Mouse (Mus musculus): ENCODE data around the gene Olfr1373. TPM values are rescaled to one million over a fixed set of nuclear protein-coding genes. Genes with fewer than 3 reads are reported as not detected.
"Not testable (repeated sequence)": the region's sequence is repeated elsewhere in the genome, so short reads cannot be mapped to it uniquely, and the experiment has no call there.

The Olfr1373 gene
- not detected for total RNA-seq (2021)
- long read RNA-seq, experiment 1 = 0 reads
- long read RNA-seq, experiment 2 = 0 reads

DNA sequence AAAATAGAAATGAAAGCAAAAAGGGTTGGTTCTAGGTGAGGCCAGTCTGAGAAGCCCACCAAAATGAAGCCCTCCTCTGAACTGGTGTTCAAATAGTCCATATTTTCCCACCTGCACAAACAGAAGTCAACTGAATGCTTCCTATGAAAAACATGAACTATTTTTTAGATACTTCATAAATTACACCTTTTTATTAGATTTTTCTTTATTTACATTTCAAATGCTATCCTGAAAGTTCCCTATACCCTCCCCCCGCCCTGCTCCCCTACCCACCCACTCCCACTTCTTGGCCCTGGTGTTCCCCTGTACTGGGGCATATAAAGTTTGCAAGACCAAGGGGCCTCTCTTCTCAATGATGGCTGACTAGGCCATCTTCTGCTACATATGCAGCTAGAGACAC, at the start of gene Olfr1373:
Olfr1373 (minus strand) TSS at position 101 of the 400 bp plus-strand sequence.
- DNase-seq = not testable (repeated sequence)

- not testable (repeated sequence) for DNase-seq
These were observed 35.3 kb upstream of the Olfr1373 start for GRCm38 (mm10) chr11:52180651-52181050.

DNA sequence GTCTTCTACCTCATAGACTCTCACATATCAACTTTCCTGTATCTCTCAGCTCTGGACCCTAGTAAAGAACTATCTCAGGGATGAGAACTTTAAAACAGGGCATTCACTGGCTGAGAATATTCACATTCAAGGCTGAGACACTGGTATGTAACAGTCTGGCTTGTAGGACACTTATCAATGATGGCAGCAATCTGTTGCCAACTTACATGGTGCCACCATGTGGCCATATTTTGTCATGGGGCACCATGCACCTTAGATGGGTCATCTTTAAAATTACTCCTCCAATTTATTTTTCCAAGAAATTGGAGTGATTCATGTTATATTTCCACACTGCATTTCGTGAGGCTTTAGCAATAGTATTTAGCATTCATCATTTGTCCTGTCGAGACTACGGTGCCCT, 34.6 kb upstream of the Olfr1373 start:
- peak in 1 of 2 experiments; percentile 15 for DNase-seq

- no peak for DNase-seq
These were observed 23.1 kb upstream of the Olfr1373 start for GRCm38 (mm10) chr11:52168461-52168860.

GRCm38 (mm10) chr11:52167901-52168302, 22.6 kb upstream of the Olfr1373 start:
- DNase-seq = peak; percentile 16 to 32

GRCm38 (mm10) chr11:52167126-52167525, 21.8 kb upstream of the Olfr1373 start:
- DNase-seq = peak; percentile 46 to 54

GRCm38 (mm10) chr11:52163926-52164325, 18.6 kb upstream of the Olfr1373 start:
- DNase-seq = peak; percentile 57 to 75

GRCm38 (mm10) chr11:52143675-52144074, 1.7 kb downstream of the Olfr1373 start:
- peak; percentile 38 to 57 for DNase-seq

DNA sequence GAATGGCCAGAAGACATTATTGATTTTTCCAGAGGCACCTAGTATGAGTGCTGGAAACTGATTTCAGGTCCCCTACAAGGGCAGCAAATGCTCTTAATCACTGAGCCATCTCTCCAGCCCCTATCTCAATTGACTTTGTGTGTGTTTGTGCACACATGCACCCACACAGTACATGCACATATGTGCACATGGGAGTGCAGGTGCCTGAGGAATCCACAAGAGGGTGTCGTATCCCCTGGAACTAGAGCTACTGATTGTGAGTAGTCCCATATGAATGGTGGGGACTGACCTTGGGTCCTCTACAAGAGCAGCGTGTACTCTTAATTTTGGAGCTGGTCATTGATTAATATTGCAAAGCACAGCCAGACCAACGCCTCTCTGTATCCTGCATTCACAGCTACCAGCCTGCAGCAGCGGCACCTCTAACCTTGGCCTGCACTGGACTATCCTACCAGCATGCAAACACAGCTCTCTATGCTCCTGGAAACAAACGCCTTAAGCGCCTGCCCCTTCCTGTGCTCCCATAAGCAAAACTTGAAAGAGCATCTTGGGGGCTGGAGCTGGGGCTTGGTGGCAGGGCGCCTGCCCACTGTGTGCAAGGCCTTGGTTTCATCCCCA, 14.8 kb downstream of the Olfr1373 start:
- no peak for DNase-seq

- peak; percentile 41 to 55 for DNase-seq
These were observed 15.5 kb downstream of the Olfr1373 start for GRCm38 (mm10) chr11:52129621-52130450.

DNA sequence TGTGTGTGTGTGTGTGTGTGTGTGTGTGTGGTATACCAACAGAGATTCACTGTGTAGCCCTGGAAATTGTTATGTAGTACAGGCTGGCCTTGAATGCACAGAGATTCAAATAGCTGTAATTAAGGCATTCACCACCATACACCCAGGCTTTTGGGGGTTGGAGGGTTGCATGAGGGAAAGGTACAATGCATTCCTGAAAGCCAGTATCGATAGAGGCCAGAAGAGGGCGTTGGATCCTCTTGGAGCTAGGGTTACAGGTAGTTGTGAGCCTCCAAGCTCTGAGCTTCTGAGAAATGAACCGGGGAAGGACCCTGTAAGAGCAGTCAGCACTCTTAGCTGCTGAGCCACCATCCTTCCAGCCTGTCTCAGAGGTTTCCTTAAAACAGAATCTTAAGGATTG, 16.2 kb downstream of the Olfr1373 start:
- DNase-seq = no peak

DNA sequence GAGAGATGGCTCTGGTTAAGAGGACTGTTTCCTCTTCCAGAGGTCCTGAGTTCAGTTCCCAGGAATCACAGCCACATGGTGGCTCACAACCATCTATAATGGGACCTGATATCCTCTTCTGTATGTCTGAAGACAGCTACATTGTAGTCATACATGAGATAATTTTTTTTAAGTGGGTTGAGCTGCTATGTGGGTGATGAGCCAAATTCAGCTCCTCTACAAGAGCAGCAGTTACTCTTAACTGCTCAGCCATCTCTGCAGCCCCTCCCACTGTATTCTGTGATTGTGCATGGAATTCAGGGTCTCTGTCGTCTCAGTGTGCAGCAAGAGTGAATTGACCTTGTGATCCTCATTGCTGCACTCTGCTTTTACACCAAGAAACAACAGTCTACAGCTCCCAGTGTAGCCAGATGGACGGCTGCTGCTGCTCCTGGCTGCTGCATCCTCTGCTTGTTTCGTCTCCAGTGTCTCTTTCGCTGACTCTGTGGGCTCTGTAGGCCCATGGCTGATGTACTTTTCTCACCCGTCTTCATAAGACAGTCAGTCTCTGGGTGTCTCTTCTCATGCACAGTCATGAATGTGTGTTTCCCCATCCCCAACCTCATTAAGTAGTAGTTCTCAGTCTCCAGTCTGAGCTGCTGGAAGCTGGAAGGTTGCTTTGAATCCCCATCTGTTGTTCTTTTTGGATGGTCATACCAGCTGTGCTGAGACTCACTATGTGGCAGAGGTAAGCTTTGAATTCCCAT, 16.8 kb downstream of the Olfr1373 start:
- no peak for DNase-seq

DNA sequence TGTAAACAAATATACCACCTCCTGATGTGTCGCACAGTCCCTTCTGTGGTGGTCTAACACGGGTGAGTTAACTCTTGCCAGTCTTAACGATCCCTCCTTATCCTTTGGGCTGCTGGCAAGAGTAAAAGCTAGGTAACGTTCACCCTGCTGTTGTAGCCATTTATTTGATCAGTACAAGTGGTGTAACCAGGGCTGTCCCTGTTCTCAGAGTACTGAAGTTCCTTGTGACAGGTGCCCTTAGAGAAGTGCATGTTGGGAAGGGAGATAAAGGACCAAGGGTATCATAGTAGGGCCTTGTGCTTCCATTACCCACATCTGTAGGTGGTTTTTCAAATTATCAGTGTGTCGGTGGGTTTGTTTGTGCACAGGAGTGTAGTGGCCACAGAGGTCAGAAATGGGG, 17.6 kb downstream of the Olfr1373 start:
- no peak for DNase-seq

GRCm38 (mm10) chr11:52127169-52127568, 18.2 kb downstream of the Olfr1373 start:
- DNase-seq = no peak

- no peak for DNase-seq
These were observed 20.9 kb downstream of the Olfr1373 start for GRCm38 (mm10) chr11:52124468-52124867.

DNA sequence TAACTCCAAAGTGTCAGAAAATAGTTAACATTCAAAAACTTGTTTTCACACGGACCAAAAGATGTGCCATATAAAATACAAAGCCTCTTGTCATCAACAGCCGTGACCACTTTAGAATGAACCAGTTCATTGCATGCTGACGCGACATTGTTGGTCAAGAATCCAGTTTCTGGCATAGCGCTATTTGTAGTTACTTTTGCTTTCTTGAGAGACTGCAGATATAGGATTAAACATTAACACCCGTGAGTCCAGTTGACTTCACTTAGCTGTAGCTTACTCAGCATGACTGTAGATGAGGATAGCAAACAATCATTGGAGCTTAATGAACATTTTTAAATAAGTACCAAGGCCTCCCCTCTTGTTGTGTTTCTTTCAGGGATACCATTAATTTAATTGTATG, 23.3 kb downstream of the Olfr1373 start:
- no peak for DNase-seq

DNA sequence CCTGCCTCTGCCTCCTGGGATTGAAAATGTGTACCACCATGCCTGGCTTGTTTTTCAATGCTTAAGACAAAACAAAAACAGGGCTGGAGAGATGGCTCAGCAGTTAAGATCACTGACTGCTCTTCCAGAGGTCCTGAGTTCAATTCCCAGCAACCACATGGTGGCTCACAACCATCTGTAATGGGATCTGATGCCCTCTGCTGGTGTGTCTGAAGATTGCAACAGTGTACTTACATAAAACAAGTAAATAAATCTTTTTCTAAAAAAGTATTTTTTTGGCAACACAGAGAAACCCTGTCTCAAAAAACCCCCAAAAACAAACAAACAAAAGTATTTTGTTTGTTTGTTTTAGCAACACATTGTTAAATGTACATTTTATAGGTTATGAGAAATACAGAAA, 24.9 kb downstream of the Olfr1373 start:
- not testable (repeated sequence) for DNase-seq

- no peak for DNase-seq
These were observed 28.2 kb downstream of the Olfr1373 start for GRCm38 (mm10) chr11:52117156-52117555.

DNA sequence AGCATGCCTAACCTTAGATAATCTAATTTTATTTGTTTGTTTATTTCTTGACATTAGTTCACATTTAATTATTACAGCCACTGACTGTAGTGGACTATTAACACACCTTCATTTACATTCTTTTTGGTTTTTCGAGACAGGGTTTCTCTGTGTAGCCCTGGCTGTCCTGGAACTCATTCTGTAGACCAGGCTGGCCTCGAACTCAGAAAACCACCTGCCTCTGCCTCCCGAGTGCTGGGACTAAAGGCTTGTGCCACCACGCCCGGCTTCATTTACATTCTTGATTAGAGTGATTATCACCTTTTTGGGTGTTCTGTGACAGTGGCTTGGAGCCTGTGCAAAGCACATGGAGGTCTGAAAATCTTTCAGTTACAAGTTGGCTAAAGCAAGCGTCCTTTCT, 29.2 kb downstream of the Olfr1373 start:
- DNase-seq = not testable (repeated sequence)

DNA sequence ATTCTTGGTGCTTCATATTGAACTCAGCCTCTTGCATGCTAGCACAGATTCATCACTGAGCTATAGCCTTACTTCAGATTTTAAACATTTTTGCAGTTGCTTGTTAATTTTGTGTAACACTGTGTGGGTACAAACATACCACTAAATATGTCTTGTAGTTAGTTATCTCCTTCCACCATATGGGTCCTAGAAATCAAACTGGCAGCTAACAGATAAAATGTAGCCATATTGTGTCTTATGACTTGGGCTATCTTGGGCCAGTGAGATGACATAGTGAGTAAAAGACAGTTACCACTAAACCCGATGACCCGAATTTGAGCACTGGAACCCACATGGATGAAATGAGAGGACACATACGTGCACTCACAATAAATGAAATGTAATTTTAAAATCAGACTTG, 29.8 kb downstream of the Olfr1373 start:
- DNase-seq = no peak

- DNase-seq = no peak
These were observed 35.9 kb downstream of the Olfr1373 start for GRCm38 (mm10) chr11:52109421-52109820.

- DNase-seq = no peak
These were observed 36.5 kb downstream of the Olfr1373 start for GRCm38 (mm10) chr11:52108796-52109195.

GRCm38 (mm10) chr11:52106438-52106837, 38.9 kb downstream of the Olfr1373 start:
- no peak for DNase-seq

Measured in heart, adult 18-20 months (tissue).